Mouse (Mus musculus) small intestine, adult 2 months (tissue): ENCODE results near the gene Fam229a.

ENCODE experiments used
- CTCF ChIP-seq: fragments of 200-500 bp; IDR thresholded peaks from 2 replicates; pipeline ENCODE4 v1.5.1; 2012; ENCODE audit warnings: low read depth, mild to moderate bottlenecking, control low read depth, inconsistent platforms, low read length, moderate library complexity, mixed read lengths; ENCODE audit not compliant: insufficient replicate concordance, insufficient read length; ENCODE audit errors: extremely low read depth
- POLR2A ChIP-seq: fragments of 200-500 bp; IDR thresholded peaks from 2 replicates; pipeline ENCODE4 v1.6.1; 2012; ENCODE audit warnings: low read depth, mild to moderate bottlenecking, control low read depth, inconsistent platforms, low read length, moderate library complexity

DNA sequence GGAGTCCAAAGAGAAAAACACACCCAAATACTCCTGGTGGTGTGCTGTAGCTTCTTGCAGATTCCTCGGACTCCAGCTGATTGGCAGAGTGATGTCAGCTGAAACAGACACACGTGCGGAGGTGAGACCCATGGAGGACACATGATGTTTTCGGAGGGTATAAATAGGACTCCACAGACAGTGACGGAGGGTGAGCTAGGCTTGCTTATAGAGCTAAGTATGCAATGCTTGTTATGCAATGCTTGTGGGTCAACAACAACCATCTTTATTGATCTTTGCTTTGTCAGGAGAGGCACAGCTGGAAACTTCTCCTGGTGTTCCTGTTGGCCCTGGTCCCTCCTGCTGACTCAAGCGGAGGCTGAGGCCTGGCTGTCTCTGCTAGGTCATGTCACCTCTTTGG, 42.3 kb upstream of the Fam229a start:
- TF ChIP-seq CTCF = no peak
- no peak for TF ChIP-seq POLR2A
